Mouse (Mus musculus) small intestine, adult 2 months (tissue): Measurements from ENCODE around the gene Ska3.

ENCODE experiments used
- CTCF ChIP-seq: fragments of 200-500 bp; IDR thresholded peaks from 2 replicates; pipeline ENCODE4 v1.5.1; 2012; ENCODE audit warnings: low read depth, mild to moderate bottlenecking, control low read depth, inconsistent platforms, low read length, moderate library complexity, mixed read lengths; ENCODE audit not compliant: insufficient replicate concordance, insufficient read length; ENCODE audit errors: extremely low read depth
- POLR2A ChIP-seq: fragments of 200-500 bp; IDR thresholded peaks from 2 replicates; pipeline ENCODE4 v1.6.1; 2012; ENCODE audit warnings: low read depth, mild to moderate bottlenecking, control low read depth, inconsistent platforms, low read length, moderate library complexity

DNA sequence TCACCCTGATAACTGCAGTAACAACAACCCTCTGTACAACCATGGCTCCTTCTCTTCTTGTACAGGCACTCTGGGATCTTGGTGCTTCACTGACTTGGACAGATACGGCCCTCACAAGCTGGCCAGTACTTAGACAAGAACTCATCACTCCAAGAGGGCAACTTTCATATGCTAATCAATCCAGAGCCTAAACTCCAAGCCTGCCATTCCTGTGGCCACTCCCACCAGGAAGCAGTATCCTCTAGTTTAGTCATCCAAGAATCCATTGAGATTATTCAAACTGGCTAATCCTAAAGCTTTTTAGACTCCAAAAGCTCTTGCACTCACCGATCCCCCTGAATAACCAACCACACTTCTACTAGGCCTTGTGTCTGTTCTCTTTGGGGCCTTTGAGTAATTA is 27.0 kb upstream of the Ska3 start:
- no peak for TF ChIP-seq CTCF
- no peak for TF ChIP-seq POLR2A
